7 mouse cellular contexts compared by ENCODE assay signal in the genomic region with DNA sequence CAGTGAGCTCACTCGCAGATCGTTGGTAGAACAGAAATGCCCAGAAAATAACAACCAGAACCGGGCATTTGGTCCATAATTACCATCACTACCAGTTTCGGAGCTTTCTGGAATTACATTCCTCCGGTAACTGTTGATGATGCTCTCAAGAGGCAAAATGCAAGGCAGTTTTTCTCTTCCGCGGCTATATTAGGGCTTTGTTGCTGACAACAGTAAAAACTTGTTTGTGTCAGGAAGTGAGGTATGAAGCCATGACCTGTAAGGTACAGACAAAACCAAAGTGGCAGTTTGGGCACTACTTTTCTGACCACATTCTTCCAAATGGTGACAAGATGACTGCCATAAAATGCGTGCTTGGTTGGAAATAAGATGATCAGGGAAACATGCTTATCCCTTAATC.
DNase-seq lines count a peak whose midpoint lies in the region; ATAC-seq and TF ChIP-seq lines count a peak whose summit lies in the region.

No protein-coding gene starts in this region.

- H3K27ac ChIP-seq in forebrain, postnatal 0 days (ENCODE audit: low read depth, low read length): no peak overlapping the region
- H3K27ac ChIP-seq in liver, embryonic 15.5 days (replicated peaks): no peak overlapping the region

- ATAC-seq in forebrain, postnatal 0 days: no peak
- ATAC-seq in liver, embryonic 15.5 days (ENCODE audit: insufficient read depth): no peak

- peaks cover 26% of the 10 kb centered on the region for H3K79me3 ChIP-seq in C2C12 (ENCODE audit: low read depth)

- peak overlapping the region; percentile 45 for H3ac ChIP-seq in C2C12 (ENCODE audit: control insufficient read depth, insufficient read length, low read depth)

- WGBS in forebrain, postnatal 0 days: 33% methylated on average over 8 of the region's 8 CpGs
- WGBS in liver, embryonic 15.5 days (ENCODE audit: insufficient replicate concordance): 32% methylated on average over 8 of the region's 8 CpGs

- no peaks in the 10 kb centered on the region for H3K36me3 ChIP-seq in C2C12 (ENCODE audit: control insufficient read depth, insufficient read depth)
- no peaks in the 10 kb centered on the region for H3K36me3 ChIP-seq in forebrain, postnatal 0 days (ENCODE audit: insufficient read depth)
- no peaks in the 10 kb centered on the region for H3K36me3 ChIP-seq in liver, embryonic 15.5 days (replicated peaks)

- H3K9ac ChIP-seq in forebrain, postnatal 0 days: peak overlapping the region; percentile 44; the same call in 1 of the 2 replicates
- H3K9ac ChIP-seq in liver, embryonic 15.5 days: no peak overlapping the region

- H3K79me2 ChIP-seq in C2C12 (ENCODE audit: control insufficient read depth, insufficient read depth): peaks cover 62% of the 10 kb centered on the region

- TF ChIP-seq CTCF in C2C12 (IDR thresholded peaks at IDR 0.05; ENCODE audit: control insufficient read depth, insufficient read depth, insufficient read length): no peak
- no peak for TF ChIP-seq CTCF in forebrain, postnatal 0 days (IDR thresholded peaks at IDR 0.05; ENCODE audit: low read depth)

- H3K27me3 ChIP-seq in C2C12 (ENCODE audit: control insufficient read depth, insufficient read depth, insufficient read length): no peaks in the 10 kb centered on the region
- H3K27me3 ChIP-seq in forebrain, postnatal 0 days (ENCODE audit: insufficient read depth, low read length): peaks cover 30% of the 10 kb centered on the region
- H3K27me3 ChIP-seq in liver, embryonic 15.5 days: peaks cover 99% of the 10 kb centered on the region

- DNase-seq in 3T3-L1 (ENCODE audit: low read depth, low spot score): peak; percentile 57
- no peak for DNase-seq in forebrain, postnatal 0 days
- no peak for DNase-seq in right cerebral cortex, postnatal 10 days (ENCODE audit: low spot score in 2 of 2)
- no peak for DNase-seq in Muller cell, postnatal 12 days (ENCODE audit: inconsistent ontology term)
- no peak for DNase-seq in ovary, postnatal 36 days (ENCODE audit: low spot score)

- H3K4me2 ChIP-seq in forebrain, postnatal 0 days (ENCODE audit: low read depth): peak overlapping the region; percentile 99
- peak overlapping the region; percentile 90 for H3K4me2 ChIP-seq in liver, embryonic 15.5 days

- peaks cover 3% of the 10 kb centered on the region; the same call in 1 of the 2 replicates for H3K4me1 ChIP-seq in forebrain, postnatal 0 days (ENCODE audit: insufficient read depth)
- peaks cover 29% of the 10 kb centered on the region for H3K4me1 ChIP-seq in liver, embryonic 15.5 days (replicated peaks)

- no peaks in the 10 kb centered on the region for H3K9me3 ChIP-seq in forebrain, postnatal 0 days (ENCODE audit: low read length)
- no peaks in the 10 kb centered on the region for H3K9me3 ChIP-seq in liver, embryonic 15.5 days (replicated peaks)

- peak overlapping the region; percentile 46 for H3K4me3 ChIP-seq in C2C12 (ENCODE audit: insufficient read depth, poor library complexity, severe bottlenecking)
- H3K4me3 ChIP-seq in forebrain, postnatal 0 days (ENCODE audit: low read depth, low read length): peak overlapping the region; percentile 75
- peak overlapping the region; percentile 63; the same call in 1 of the 2 replicates for H3K4me3 ChIP-seq in liver, embryonic 15.5 days (replicated peaks)

TF ChIP-seq in C2C12, 6 proteins besides CTCF, POLR2A, EP300 and RAD21:
- no peak for TF ChIP-seq MAX (IDR thresholded peaks at IDR 0.05)
- TF ChIP-seq MYOG (IDR thresholded peaks at IDR 0.05; ENCODE audit: control insufficient read depth, extremely low read depth, insufficient read length): no peak
- no peak for TF ChIP-seq CEBPB (IDR thresholded peaks at IDR 0.05; ENCODE audit: low read depth)
- TF ChIP-seq USF1 (IDR thresholded peaks at IDR 0.05; ENCODE audit: low read depth): no peak
- TF ChIP-seq MYOD1 (IDR thresholded peaks at IDR 0.05; ENCODE audit: control insufficient read depth, insufficient read length, low read depth): no peak
- TF ChIP-seq FOSL1 (IDR thresholded peaks at IDR 0.05; ENCODE audit: insufficient read depth, low read length, poor library complexity, severe bottlenecking): no peak
